Mouse (Mus musculus): ENCODE results near the gene Lcp2. TPM values are rescaled to one million over a fixed set of nuclear protein-coding genes. Genes with fewer than 3 reads are reported as not detected.

Gene Lcp2
- polyA plus RNA-seq, 1 experiment from 2014 or later = 4.7 TPM

DNA sequence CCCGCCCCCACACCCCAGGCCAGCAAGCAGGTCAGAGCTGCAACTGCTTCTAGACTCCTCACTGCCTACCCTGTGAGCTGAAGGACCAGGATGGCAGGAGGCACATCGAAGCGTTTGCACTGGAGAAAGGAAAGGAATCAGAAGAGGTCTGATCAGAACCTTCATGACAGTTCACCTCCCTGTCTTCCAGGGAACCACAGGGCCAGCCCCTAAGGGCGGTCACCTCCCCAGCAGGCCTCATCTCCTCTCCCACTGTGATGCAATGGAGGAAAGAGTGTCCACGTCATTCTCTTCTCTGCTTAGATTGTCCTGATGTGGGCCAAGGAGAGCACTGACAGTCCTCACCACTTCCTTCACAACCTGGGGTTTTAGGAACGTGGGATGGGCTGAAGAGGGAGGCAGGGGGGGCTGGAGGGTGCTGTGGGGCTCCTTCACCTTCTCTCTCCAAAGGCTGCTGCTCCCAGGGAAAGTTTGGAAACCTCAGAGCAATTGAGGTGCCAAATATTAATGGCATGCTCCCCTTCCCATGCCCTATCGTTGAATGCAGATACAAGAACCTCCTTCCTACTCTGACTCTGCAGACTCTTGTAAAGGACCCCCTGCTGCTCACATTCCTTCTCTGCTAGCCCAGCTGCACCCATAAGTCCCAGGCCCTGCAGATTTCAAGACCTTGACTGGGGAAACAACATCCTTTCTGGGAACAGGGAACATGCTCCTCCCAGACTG is 36.4 kb upstream of the Lcp2 start:
- 68% methylated on average over 7 of the region's 7 CpGs for WGBS
- Histone ChIP-seq H3K27me3 (ENCODE audit: control insufficient read depth, insufficient read depth, low read length) (no peaks in the 10 kb centered on the region), H3K4me1 (ENCODE audit: control insufficient read depth, insufficient read depth, low read length) (no peaks in the 10 kb centered on the region), H3K27ac (ENCODE audit: low read length) (peak overlapping the region; percentile 54), H3K9ac (ENCODE audit: low read length) (no peak overlapping the region), H3K9me3 (replicated peaks; ENCODE audit: control insufficient read depth, low read length) (no peaks in the 10 kb centered on the region), H3K36me3 (ENCODE audit: control insufficient read depth, insufficient read depth, low read length) (no peaks in the 10 kb centered on the region), H3K4me2 (ENCODE audit: low read depth, low read length) (no peak overlapping the region), H3K4me3 (replicated peaks; ENCODE audit: low read length) (no peak overlapping the region)
- ATAC-seq (ENCODE audit: insufficient read depth, low FRiP score) = no peak; the same call in 1 of the 2 replicates

DNA sequence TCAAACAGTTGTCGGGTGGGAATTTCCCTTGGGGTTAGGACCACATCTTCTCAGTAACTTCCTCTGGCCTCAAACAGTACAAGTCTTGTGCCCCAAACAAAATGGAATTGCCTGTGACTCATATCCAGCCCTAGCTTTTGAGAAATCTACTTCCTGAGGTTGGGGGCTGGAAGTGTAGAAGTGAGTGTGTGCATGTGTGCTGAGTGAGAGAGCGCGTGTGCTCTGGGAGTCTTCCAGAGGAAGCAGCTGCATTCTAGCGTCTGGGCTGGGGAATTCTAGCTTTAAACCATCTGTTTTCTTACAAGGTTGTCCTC is 35.9 kb upstream of the Lcp2 start:
- Histone ChIP-seq H3K4me2 (ENCODE audit: low read depth, low read length) (no peak overlapping the region), H3K27ac (ENCODE audit: low read length) (peak overlapping the region; percentile 54), H3K9me3 (replicated peaks; ENCODE audit: control insufficient read depth, low read length) (no peaks in the 10 kb centered on the region), H3K9ac (ENCODE audit: low read length) (no peak overlapping the region), H3K4me1 (ENCODE audit: control insufficient read depth, insufficient read depth, low read length) (no peaks in the 10 kb centered on the region), H3K4me3 (replicated peaks; ENCODE audit: low read length) (no peak overlapping the region), H3K36me3 (ENCODE audit: control insufficient read depth, insufficient read depth, low read length) (no peaks in the 10 kb centered on the region), H3K27me3 (ENCODE audit: control insufficient read depth, insufficient read depth, low read length) (no peaks in the 10 kb centered on the region)
- WGBS = 38% methylated on average over 4 of the region's 4 CpGs
- ATAC-seq (ENCODE audit: insufficient read depth, low FRiP score) = peak; percentile 77

DNA sequence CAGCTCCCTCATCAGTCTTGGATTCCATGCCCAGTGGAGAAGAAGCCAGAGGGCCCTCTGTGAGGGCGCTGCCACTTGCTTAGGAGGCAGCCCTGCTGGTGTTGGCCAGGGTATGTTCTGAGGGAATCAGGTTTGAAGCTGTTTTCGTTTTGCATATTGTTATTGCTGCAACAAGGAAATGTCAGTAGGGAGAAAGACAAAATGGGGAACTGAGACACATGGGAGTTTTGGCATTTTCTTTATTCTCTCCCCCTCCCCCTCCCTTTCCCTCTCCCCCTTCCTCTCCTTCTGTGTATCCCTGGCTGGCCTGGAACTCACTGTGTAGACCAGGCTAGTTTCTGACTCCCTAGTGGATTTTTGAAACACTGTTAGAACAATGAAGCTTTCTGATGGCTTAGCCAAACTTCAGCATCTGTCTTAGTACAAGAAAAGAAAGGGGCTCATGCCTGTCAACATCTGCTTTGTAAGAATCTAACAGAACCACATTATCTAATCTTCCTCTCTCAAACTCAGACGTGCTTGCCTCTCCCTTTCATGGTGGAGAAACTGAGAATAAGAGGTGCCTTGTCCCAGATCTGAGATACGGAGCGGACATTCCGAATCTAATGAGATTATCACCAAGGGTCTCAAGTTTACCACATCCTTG is 34.6 kb upstream of the Lcp2 start:
- no peak for ATAC-seq (ENCODE audit: insufficient read depth, low FRiP score)
- H3K4me2 ChIP-seq (ENCODE audit: low read depth, low read length) = no peak overlapping the region
- no peaks in the 10 kb centered on the region for H3K9me3 ChIP-seq (replicated peaks; ENCODE audit: control insufficient read depth, low read length)
- no peaks in the 10 kb centered on the region for H3K4me1 ChIP-seq (ENCODE audit: control insufficient read depth, insufficient read depth, low read length)
- H3K9ac ChIP-seq (ENCODE audit: low read length) = no peak overlapping the region
- 73% methylated on average over 6 of the region's 6 CpGs for WGBS
- H3K36me3 ChIP-seq (ENCODE audit: control insufficient read depth, insufficient read depth, low read length) = no peaks in the 10 kb centered on the region
- no peak overlapping the region for H3K27ac ChIP-seq (ENCODE audit: low read length)
- no peak overlapping the region for H3K4me3 ChIP-seq (replicated peaks; ENCODE audit: low read length)
- no peaks in the 10 kb centered on the region for H3K27me3 ChIP-seq (ENCODE audit: control insufficient read depth, insufficient read depth, low read length)

DNA sequence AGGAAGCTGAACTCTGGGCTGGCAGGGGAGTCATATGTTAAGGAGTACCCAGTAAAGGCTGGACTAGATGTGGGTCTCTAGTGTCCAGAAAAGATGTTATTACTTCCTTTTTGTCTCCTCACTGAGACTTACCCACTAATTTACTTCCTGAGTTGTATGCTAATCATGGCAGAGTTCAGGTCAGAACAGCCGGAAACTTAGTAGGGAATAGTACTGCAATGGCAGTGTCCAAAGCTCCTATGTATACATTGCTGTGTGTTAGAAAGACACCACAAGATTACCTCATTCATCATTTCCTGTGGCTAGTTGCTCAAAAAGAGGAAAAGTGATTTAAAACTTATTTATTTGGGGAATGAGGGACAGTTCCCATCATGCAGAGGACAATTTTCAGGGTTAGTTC is 21.6 kb upstream of the Lcp2 start:
- no peak overlapping the region for H3K4me2 ChIP-seq (ENCODE audit: low read depth, low read length)
- 77% methylated on average over 1 of the region's 1 CpGs for WGBS
- no peaks in the 10 kb centered on the region for H3K9me3 ChIP-seq (replicated peaks; ENCODE audit: control insufficient read depth, low read length)
- no peak overlapping the region for H3K9ac ChIP-seq (ENCODE audit: low read length)
- no peaks in the 10 kb centered on the region for H3K36me3 ChIP-seq (ENCODE audit: control insufficient read depth, insufficient read depth, low read length)
- no peaks in the 10 kb centered on the region for H3K27me3 ChIP-seq (ENCODE audit: control insufficient read depth, insufficient read depth, low read length)
- no peak for ATAC-seq (ENCODE audit: insufficient read depth, low FRiP score)
- no peak overlapping the region for H3K27ac ChIP-seq (ENCODE audit: low read length)
- no peak overlapping the region for H3K4me3 ChIP-seq (replicated peaks; ENCODE audit: low read length)
- no peaks in the 10 kb centered on the region for H3K4me1 ChIP-seq (ENCODE audit: control insufficient read depth, insufficient read depth, low read length)

DNA sequence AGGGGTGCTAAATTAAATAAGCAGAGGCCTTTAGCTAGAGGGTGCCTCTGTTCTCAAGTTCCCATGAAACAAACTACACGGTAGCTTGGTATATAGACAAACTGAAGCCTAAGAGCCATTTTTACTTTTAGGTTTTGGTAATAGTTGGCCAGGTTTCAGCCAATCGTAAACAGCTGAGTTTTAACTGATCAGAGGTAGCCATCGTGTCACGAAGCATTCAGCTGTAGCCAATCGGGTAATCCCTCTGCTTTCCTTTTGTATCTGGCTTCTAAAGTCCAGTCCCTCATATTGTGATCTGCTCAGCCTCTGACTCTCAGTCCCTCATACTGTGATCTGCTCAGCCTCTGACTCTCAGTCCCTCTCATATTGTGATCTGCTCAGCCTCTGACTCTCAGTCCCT is 17.1 kb upstream of the Lcp2 start:
- Histone ChIP-seq H3K9me3 (replicated peaks; ENCODE audit: control insufficient read depth, low read length) (no peaks in the 10 kb centered on the region), H3K4me2 (ENCODE audit: low read depth, low read length) (no peak overlapping the region), H3K27ac (ENCODE audit: low read length) (no peak overlapping the region), H3K9ac (ENCODE audit: low read length) (no peak overlapping the region), H3K27me3 (ENCODE audit: control insufficient read depth, insufficient read depth, low read length) (no peaks in the 10 kb centered on the region), H3K36me3 (ENCODE audit: control insufficient read depth, insufficient read depth, low read length) (no peaks in the 10 kb centered on the region), H3K4me3 (replicated peaks; ENCODE audit: low read length) (no peak overlapping the region), H3K4me1 (ENCODE audit: control insufficient read depth, insufficient read depth, low read length) (no peaks in the 10 kb centered on the region)
- no peak for ATAC-seq (ENCODE audit: insufficient read depth, low FRiP score)
- WGBS = 71% methylated on average over 5 of the region's 5 CpGs

DNA sequence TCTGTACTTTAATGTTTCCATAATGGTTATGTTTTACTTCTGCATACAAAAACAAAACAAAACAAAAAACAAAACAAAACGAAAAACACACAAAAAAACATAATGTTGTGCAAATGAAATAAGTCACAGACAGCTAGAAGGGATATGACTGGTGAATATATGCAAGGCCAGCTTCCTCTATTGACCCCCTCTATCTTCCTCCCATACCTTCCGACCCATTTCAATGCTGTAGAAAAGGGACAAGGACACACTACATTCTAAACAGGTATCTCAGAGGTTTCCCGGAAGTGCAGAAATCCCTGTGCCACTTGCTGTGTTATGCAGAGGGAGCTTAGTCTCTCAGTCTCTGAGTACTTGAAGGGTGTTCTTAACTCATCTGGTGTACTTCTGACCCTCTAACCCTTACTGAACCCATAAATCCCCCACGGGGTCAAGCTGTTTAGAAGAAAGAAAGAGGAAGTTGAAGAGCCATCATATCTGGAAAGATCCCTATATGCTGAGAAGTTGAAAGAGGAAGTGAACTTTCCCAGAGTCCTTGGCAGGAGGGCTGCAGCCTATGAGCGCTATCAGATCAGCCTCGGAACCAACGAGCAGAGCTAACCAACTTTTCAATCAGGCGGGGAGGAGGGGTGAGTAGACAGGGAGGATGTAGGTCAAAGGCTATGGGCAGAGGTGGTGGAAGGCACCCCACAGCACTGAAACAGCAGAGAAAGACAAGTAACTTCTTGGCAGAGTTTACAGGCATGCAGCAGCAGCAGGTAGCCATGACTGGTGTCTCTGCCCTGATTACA is 15.5 kb upstream of the Lcp2 start:
- Histone ChIP-seq H3K4me2 (ENCODE audit: low read depth, low read length) (no peak overlapping the region), H3K4me3 (replicated peaks; ENCODE audit: low read length) (no peak overlapping the region), H3K9me3 (replicated peaks; ENCODE audit: control insufficient read depth, low read length) (no peaks in the 10 kb centered on the region), H3K36me3 (ENCODE audit: control insufficient read depth, insufficient read depth, low read length) (no peaks in the 10 kb centered on the region), H3K27me3 (ENCODE audit: control insufficient read depth, insufficient read depth, low read length) (no peaks in the 10 kb centered on the region), H3K27ac (ENCODE audit: low read length) (no peak overlapping the region), H3K9ac (ENCODE audit: low read length) (no peak overlapping the region), H3K4me1 (ENCODE audit: control insufficient read depth, insufficient read depth, low read length) (no peaks in the 10 kb centered on the region)
- WGBS = 54% methylated on average over 8 of the region's 8 CpGs
- no peak for ATAC-seq (ENCODE audit: insufficient read depth, low FRiP score)

DNA sequence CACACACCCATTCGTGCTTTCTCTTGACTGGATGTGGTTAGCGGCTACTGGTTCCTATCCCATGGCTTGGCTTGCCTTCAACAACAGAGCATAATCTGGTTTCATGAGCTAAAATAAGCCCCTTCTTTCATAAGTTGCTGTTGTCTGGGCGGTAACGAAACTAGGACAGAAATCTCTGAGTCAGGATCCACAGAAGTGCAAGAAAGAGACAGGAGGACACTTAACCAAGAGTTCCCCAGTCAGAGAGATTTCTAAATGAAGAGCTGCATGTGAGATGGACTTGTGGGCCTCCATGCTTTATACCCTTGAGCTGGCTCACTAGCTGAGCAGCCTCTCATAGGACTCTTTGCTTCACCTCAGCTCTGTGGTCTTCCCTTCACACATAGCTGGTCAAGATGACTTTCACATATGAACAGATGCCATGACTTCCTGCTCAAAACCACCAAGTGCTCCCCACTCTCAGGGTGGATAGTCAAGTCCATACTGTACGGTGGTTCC is 12.7 kb upstream of the Lcp2 start:
- no peaks in the 10 kb centered on the region for H3K27me3 ChIP-seq (ENCODE audit: control insufficient read depth, insufficient read depth, low read length)
- H3K4me2 ChIP-seq (ENCODE audit: low read depth, low read length) = no peak overlapping the region
- no peaks in the 10 kb centered on the region for H3K9me3 ChIP-seq (replicated peaks; ENCODE audit: control insufficient read depth, low read length)
- H3K9ac ChIP-seq (ENCODE audit: low read length) = no peak overlapping the region
- H3K27ac ChIP-seq (ENCODE audit: low read length) = no peak overlapping the region
- 88% methylated on average over 5 of the region's 5 CpGs for WGBS
- H3K4me1 ChIP-seq (ENCODE audit: control insufficient read depth, insufficient read depth, low read length) = no peaks in the 10 kb centered on the region
- no peak for ATAC-seq (ENCODE audit: insufficient read depth, low FRiP score)
- no peaks in the 10 kb centered on the region for H3K36me3 ChIP-seq (ENCODE audit: control insufficient read depth, insufficient read depth, low read length)
- no peak overlapping the region for H3K4me3 ChIP-seq (replicated peaks; ENCODE audit: low read length)

DNA sequence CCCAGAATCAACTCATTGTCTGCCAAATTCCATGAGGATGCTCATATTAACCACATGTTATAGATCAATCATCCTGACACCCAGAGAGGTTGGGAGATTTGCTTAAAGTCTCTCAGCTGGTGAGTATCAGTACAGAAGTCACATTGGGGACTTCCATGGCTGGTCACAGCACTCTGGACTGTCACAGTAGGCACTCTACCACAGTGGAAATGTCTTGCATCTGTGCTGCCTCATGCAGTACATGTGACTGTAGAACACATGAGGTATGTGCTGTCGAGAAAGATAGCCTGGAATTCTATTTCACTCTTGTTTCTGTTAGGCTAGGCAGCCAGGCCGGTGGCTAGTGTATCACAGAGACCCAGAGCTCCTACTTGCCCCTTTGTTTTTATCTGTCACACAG is 11.9 kb upstream of the Lcp2 start:
- 75% methylated on average over 2 of the region's 2 CpGs for WGBS
- H3K4me1 ChIP-seq (ENCODE audit: control insufficient read depth, insufficient read depth, low read length) = no peaks in the 10 kb centered on the region
- no peak overlapping the region for H3K9ac ChIP-seq (ENCODE audit: low read length)
- H3K36me3 ChIP-seq (ENCODE audit: control insufficient read depth, insufficient read depth, low read length) = no peaks in the 10 kb centered on the region
- no peak for ATAC-seq (ENCODE audit: insufficient read depth, low FRiP score)
- no peak overlapping the region for H3K27ac ChIP-seq (ENCODE audit: low read length)
- H3K9me3 ChIP-seq (replicated peaks; ENCODE audit: control insufficient read depth, low read length) = no peaks in the 10 kb centered on the region
- no peaks in the 10 kb centered on the region for H3K27me3 ChIP-seq (ENCODE audit: control insufficient read depth, insufficient read depth, low read length)
- no peak overlapping the region for H3K4me2 ChIP-seq (ENCODE audit: low read depth, low read length)
- H3K4me3 ChIP-seq (replicated peaks; ENCODE audit: low read length) = no peak overlapping the region
